Mouse (Mus musculus) liver, embryonic 14.5 days (tissue): ENCODE results near the gene Shroom3.

ENCODE experiments used
- CTCF ChIP-seq: IDR thresholded peaks from 2 replicates; pipeline ENCODE4 v1.5.1; 2016; ENCODE audit warnings: antibody characterized with exemption, low read depth, control low read depth
- EP300 ChIP-seq: IDR thresholded peaks from 2 replicates; pipeline ENCODE4 v1.6.1; 2016; ENCODE audit warnings: antibody characterized with exemption, low read depth

DNA sequence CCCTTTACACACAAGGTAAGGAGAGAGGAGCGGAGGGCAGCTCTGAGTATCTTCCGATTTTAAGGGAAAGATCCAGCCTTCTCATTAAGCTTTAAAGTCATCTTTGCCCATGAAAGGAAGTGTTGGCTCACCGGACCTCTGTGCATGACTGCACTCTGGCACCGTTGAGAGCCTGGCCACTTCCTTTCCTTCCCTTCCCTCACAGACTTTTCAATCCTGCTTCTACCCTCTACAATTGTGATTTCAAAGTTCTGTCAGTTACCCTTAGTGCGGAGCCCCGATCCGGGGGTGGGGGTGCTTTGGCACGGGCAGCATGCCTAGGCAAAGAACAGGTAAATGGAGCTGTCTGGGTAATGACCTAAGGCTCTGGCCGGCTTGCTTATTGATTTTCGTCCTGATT is 244.4 kb downstream of the Shroom3 start:
- TF ChIP-seq CTCF (no peak), EP300 (no peak)
